Mouse (Mus musculus): ENCODE measurements around the gene Gimap5. TPM values are rescaled to one million over a fixed set of nuclear protein-coding genes. Genes with fewer than 3 reads are reported as not detected.

Gimap5 gene
- 0.47 and 0.71 TPM in 2 replicates for polyA plus RNA-seq (2016; fragmentation: Nextera tagmentation; extraction: Ambion mirVana)

DNA sequence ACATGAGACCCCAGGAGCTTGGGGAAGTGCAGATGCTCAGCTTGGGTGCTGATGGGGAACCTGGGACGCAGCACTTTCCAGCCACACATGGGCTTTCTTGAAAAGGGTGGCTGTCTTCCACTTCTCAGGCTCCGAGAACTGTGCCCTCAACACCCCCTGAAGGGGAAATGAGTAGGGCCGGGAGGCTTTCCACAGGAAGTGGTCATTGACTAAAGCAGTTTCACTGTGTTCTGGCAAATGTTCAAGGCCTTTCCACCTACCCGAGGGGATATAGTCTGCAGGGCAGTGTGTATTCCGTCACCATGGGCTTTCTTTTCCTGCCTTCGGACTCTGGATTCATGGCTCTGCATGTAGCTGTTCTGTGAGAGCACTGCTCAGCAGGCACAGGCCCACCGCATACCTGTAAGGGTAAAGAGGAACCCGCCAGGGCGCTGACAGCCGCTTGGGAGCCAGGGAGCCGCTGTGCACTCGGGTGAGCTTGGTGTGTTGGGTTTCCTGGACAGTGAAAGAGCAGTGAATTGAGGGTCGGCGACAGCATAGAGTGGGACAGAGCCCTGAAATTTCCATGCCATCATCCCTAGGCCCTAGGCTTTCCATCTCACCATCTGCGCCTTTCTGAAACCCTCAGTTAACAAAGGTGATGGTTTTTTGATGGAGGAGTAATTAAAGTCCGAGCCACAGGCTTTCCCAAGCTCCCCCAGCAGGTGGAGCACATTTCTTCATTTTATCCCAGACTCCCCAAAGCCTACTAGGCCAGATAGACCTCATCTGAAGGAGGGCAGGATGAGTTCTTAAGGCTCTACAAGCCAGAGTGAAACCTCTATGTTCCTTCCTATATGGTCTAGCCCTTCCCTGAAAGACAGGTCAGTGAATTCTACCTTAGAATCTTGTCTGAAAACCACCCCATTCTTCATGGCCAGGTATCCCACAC, at the start of gene Gimap5:
Gimap5 (plus strand) TSS at position 239 of the 931 bp plus-strand sequence.
- DNase-seq (ENCODE audit: low spot score), result peak; percentile 16
- Histone ChIP-seq H3K9me3 (no peaks in the 10 kb centered on the region), H3K27ac (no peak within 1 kb of the TSS), H3K4me1 (replicated peaks) (peaks cover 25% of the 10 kb centered on the region), H3K36me3 (no peaks in the 10 kb centered on the region), H3K27me3 (ENCODE audit: insufficient read depth, poor library complexity, severe bottlenecking) (peaks cover 43% of the 10 kb centered on the region), H3K4me3 (no peak within 1 kb of the TSS)
- 47% methylated on average over 16 of the region's 16 CpGs for WGBS

DNA sequence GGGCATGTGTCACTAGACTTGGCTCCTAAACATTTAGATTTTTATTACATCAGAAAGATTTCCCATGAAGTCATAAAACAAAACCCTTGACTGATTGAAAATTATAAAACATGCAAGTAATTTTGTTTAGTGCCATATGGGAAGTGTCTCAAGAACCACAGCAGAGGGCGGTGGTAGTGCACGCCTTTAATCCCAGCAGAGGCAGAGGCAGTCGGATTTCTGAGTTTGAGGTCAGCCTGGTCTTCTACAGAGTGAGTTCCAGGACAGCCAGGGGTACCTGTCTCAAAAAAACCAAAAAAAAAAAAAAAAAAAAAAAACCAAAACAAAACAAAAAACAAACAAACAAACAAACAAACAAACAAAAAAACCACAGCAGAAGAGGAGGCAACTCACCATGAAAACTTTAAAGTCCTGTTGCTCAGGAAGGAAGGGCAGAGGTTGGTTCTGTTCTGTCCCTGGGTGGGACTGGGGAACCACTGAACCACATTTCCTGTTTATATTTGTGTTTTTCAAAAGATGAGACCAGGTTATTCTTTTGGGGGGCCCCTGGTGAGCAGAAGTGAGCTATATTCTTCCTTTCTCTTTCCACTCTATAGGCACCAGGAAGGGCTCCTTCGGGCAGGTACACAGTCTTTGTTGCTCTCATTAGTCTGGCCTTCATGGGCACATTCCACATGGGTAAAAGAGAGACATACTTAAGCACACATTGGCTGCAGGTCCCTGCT, 49.0 kb upstream of the Gimap5 start:
- 86% methylated on average over 4 of the region's 4 CpGs for WGBS
- Histone ChIP-seq H3K4me3 (no peak overlapping the region), H3K36me3 (no peaks in the 10 kb centered on the region), H3K9me3 (no peaks in the 10 kb centered on the region), H3K4me1 (replicated peaks) (no peaks in the 10 kb centered on the region), H3K27ac (no peak overlapping the region), H3K27me3 (ENCODE audit: insufficient read depth, poor library complexity, severe bottlenecking) (no peaks in the 10 kb centered on the region)
- no peak for DNase-seq (ENCODE audit: low spot score)

DNA sequence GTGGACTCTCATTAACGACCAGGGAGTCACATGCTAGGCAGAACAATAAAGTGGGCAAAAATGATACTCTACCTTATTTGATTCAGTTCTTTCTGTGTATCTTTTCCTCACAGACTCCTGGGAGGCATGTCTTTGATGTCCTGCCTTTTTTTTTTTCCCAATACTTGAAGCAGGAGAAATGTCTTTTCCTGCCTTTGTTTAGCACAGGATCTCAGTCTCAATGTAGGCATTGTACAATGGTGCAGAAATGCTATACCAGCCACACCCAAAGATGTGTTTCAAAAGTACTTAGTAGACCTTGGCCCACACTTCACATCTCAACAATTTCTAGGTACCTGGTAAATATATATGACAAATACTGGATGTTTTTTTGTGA, 48.5 kb upstream of the Gimap5 start:
- Histone ChIP-seq H3K27me3 (ENCODE audit: insufficient read depth, poor library complexity, severe bottlenecking) (no peaks in the 10 kb centered on the region), H3K27ac (no peak overlapping the region), H3K36me3 (no peaks in the 10 kb centered on the region), H3K4me3 (no peak overlapping the region), H3K4me1 (replicated peaks) (no peaks in the 10 kb centered on the region), H3K9me3 (no peaks in the 10 kb centered on the region)
- DNase-seq (ENCODE audit: low spot score), result no peak
- WGBS, result 78% methylated on average over 1 of the region's 1 CpGs

DNA sequence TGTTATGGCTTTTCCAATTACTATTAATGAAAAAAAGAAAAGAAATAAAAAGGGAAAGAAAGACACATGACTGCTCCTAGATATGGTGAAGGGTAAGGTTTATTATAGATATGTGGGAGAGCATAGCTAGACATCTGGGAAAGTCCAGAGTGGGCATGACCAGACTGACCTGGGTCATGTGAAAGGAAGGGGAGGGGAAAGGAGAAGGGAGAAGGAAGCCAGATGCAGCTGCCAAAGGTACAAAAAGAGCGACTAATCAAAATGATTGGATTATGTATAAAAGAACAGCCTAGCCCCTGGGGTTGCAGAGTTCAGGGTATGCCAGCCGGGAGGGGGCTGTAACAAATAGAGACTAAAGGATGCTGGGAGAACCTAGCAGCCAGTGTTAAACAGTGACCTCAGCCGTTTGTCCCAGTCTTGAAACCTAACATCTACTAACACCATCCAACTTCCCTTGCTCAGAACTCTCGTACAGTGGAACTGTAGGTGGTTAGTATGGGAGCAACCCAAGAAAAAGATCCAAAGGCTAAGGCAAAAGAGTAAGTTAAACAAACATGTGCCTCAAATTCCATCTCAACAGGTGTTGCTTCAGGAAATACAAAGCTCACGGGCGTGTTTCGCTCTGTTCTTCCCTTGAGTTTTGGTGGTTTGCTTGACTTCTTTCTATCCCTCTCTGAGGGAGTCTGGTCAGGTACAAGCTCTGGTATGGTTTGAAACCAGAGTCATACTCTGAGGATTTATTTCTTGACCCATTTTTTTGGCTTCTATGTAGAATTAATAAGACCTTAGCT, 47.7 kb upstream of the Gimap5 start:
- Histone ChIP-seq H3K27me3 (ENCODE audit: insufficient read depth, poor library complexity, severe bottlenecking) (no peaks in the 10 kb centered on the region), H3K4me3 (no peak overlapping the region), H3K36me3 (no peaks in the 10 kb centered on the region), H3K27ac (no peak overlapping the region), H3K4me1 (replicated peaks) (no peaks in the 10 kb centered on the region), H3K9me3 (no peaks in the 10 kb centered on the region)
- DNase-seq (ENCODE audit: low spot score), result no peak
- WGBS, result 83% methylated on average over 7 of the region's 7 CpGs

DNA sequence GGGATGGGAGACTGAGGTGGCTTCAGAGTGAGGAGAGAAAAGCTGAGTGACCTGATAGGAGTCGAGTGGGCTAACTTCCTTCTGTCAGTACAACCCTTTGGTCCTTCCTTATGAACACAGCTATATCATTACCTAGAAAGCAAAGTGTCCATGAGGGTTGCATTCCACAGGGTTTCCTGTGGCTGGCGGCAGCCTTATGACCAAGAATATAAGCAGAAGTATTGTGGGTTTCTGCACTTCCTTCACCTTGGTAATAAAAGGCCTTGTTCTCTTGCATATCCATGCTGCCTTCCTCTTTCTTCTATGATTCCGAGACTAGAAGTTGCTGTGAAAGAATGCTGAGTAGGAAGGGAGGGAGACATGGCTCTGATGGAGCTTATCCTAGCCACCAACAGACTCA, 47.1 kb upstream of the Gimap5 start:
- no peak overlapping the region for H3K27ac ChIP-seq
- WGBS, result 85% methylated on average over 3 of the region's 3 CpGs
- H3K36me3 ChIP-seq, result no peaks in the 10 kb centered on the region
- H3K4me1 ChIP-seq (replicated peaks), result no peaks in the 10 kb centered on the region
- H3K4me3 ChIP-seq, result no peak overlapping the region
- no peaks in the 10 kb centered on the region for H3K9me3 ChIP-seq
- DNase-seq (ENCODE audit: low spot score), result no peak
- no peaks in the 10 kb centered on the region for H3K27me3 ChIP-seq (ENCODE audit: insufficient read depth, poor library complexity, severe bottlenecking)

DNA sequence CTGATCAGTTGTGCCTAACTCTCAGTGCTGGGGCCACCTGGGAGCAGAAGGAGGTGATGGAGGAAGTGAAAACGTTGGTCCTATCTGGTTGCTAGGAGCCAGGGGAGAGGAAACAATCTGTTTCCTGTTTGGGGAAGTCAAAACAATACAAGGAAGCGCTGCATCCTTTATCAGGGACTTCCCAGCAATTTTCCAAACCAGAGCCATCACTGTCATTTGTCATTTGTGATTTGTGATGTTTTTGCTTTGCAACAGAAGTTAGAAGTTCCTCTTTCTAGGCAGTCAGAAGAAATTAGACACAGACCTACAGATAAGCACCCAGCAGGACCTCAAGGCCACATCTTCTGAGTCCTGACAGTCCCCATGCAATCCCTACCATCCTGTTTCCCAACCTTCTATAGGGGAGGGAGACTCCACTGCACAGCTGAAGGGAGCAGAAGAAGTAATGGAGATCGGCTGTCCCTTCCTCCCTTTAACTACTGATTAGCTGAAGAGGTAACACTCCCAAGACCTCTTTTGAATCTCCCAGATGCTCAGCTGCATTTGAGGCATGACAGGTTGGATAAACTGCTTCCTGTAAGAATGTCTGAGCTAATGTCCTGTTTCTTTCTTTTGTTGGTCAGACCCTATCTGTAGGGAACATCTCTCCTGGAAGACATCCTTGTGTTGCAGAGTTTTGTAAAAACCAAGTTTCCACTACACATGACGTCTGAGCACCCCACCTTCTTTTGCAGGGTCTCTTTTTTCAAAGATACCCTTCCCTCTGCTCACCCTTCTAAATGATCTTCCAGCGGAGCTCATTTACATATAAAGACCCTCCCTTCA, 45.5 kb upstream of the Gimap5 start:
- Histone ChIP-seq H3K27ac (no peak overlapping the region), H3K4me3 (no peak overlapping the region), H3K27me3 (ENCODE audit: insufficient read depth, poor library complexity, severe bottlenecking) (no peaks in the 10 kb centered on the region), H3K36me3 (no peaks in the 10 kb centered on the region), H3K9me3 (no peaks in the 10 kb centered on the region), H3K4me1 (replicated peaks) (no peaks in the 10 kb centered on the region)
- WGBS, result 59% methylated on average over 5 of the region's 5 CpGs
- DNase-seq (ENCODE audit: low spot score), result no peak

DNA sequence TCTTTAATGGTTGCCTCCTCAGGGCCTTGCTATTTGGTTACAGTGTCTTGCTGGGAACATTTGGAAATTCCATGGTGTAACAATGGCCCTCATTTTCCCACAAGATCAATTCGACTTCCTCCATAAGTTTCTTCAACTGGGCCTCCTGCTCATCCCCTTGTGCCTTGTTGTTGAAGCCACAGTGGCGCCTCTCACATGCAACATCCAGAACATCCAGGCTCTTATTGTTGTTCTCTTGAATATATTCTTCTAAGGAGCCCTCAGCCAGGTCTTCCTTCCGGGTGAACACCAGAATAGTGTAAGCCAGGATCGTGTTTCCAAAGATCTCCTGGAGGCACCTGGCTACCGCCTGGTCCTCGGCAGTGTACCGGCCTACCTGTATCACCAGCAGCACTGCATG, 43.9 kb upstream of the Gimap5 start:
- no peak for DNase-seq (ENCODE audit: low spot score)
- Histone ChIP-seq H3K36me3 (no peaks in the 10 kb centered on the region), H3K4me3 (no peak overlapping the region), H3K9me3 (no peaks in the 10 kb centered on the region), H3K27ac (no peak overlapping the region), H3K27me3 (ENCODE audit: insufficient read depth, poor library complexity, severe bottlenecking) (no peaks in the 10 kb centered on the region), H3K4me1 (replicated peaks) (no peaks in the 10 kb centered on the region)
- WGBS, result 83% methylated on average over 7 of the region's 7 CpGs

DNA sequence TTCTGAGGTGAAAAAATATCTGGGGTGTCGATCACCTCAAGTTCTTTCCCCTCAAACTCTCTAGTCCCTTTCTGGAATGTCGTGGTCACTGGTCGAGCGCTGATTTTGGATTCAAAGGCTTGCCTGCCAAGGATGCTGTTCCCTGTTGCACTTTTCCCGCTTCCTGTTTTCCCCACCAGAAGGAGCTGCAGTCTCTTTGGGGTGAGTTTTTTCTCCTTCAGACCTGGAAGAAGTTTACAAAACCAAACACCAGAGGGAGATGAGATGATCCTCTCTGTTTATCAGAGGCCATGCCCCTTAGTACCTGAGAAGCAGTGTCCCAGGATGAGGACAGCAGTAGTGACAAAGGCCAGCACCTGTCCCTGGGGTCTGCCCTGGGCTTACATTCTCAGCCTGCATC, 43.4 kb upstream of the Gimap5 start:
- H3K4me3 ChIP-seq, result no peak overlapping the region
- 76% methylated on average over 5 of the region's 5 CpGs for WGBS
- H3K4me1 ChIP-seq (replicated peaks), result no peaks in the 10 kb centered on the region
- no peak for DNase-seq (ENCODE audit: low spot score)
- H3K27ac ChIP-seq, result no peak overlapping the region
- H3K36me3 ChIP-seq, result no peaks in the 10 kb centered on the region
- H3K9me3 ChIP-seq, result no peaks in the 10 kb centered on the region
- H3K27me3 ChIP-seq (ENCODE audit: insufficient read depth, poor library complexity, severe bottlenecking), result no peaks in the 10 kb centered on the region

DNA sequence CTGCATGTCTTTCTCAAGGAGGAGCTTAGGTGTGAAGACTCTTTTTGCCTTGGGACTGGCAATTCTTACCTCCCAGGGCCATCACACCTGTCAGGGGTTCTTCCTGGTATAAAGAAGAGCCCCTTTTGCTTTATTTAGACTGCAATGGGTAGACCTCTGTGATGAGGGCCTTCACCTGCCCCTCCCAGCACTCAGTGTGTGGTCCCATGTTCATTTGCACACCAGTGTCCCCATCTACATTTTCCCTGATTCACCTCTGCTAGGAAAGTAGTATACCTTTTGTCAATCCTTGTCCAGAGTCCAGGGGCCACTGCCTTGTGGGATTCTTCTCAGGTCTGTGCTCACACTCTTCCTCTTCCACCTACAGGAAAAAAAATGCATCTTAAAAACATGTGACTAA, 41.9 kb upstream of the Gimap5 start:
- no peak for DNase-seq (ENCODE audit: low spot score)
- no peaks in the 10 kb centered on the region for H3K9me3 ChIP-seq
- H3K27ac ChIP-seq, result no peak overlapping the region
- H3K36me3 ChIP-seq, result no peaks in the 10 kb centered on the region
- no peak overlapping the region for H3K4me3 ChIP-seq
- no peaks in the 10 kb centered on the region for H3K27me3 ChIP-seq (ENCODE audit: insufficient read depth, poor library complexity, severe bottlenecking)
- no peaks in the 10 kb centered on the region for H3K4me1 ChIP-seq (replicated peaks)

DNA sequence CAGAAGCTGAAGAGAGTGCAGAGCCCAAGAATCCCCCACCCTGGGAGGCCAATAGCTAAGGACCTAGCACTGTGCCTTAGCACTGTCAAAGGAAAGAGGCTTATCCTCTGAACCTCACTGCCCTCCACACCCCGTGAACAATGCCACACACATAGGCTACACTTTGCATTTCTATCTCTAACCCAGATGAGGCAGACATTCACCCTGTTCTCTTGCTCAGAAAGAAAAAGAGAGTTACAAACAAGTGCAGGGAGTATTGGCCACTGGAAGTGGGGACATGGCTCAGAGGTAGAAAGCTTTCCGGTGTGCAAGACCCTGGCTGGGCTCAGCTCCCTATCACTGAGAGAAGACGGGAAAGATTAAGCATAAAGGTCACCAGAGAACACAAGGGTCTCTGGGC, 39.9 kb upstream of the Gimap5 start:
- Histone ChIP-seq H3K4me3 (no peak overlapping the region), H3K9me3 (no peaks in the 10 kb centered on the region), H3K36me3 (no peaks in the 10 kb centered on the region), H3K27ac (no peak overlapping the region), H3K27me3 (ENCODE audit: insufficient read depth, poor library complexity, severe bottlenecking) (no peaks in the 10 kb centered on the region), H3K4me1 (replicated peaks) (no peaks in the 10 kb centered on the region)
- 61% methylated on average over 3 of the region's 3 CpGs for WGBS
- no peak for DNase-seq (ENCODE audit: low spot score)

DNA sequence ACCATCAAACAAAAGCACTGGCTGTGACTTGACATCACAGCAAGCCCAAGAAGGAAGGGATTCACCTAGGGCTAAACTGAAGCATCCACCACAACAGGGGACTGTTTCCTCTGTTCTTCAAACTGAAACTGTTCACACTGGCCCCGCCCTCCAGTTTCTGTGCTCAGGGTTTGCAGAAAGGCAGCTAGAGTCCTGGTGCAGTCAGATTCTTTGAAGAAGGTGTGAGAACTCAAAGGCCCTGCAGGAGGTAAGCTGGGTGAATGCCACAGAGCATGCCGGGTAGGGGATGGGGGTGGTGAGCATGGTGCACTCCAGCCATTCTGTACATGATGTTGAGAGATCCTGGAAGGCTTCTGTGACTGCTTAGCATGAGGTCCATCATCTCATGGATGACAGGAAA, 27.5 kb upstream of the Gimap5 start, which contains the start of the genes Gm28053 and Gimap7:
Gm28053 (plus strand) TSS at position 153 of the 400 bp plus-strand sequence.
Gimap7 (plus strand) TSS at position 167 of the 400 bp plus-strand sequence.
- H3K9me3 ChIP-seq, result no peaks in the 10 kb centered on the region
- 54% methylated on average over 2 of the region's 2 CpGs for WGBS
- no peaks in the 10 kb centered on the region; the same call in 1 of the 2 replicates for H3K4me1 ChIP-seq (replicated peaks)
- H3K27ac ChIP-seq, result no peak within 1 kb of the TSS
- no peak for DNase-seq (ENCODE audit: low spot score)
- no peaks in the 10 kb centered on the region for H3K27me3 ChIP-seq (ENCODE audit: insufficient read depth, poor library complexity, severe bottlenecking)
- H3K4me3 ChIP-seq, result no peak within 1 kb of the TSS
- no peaks in the 10 kb centered on the region for H3K36me3 ChIP-seq

DNA sequence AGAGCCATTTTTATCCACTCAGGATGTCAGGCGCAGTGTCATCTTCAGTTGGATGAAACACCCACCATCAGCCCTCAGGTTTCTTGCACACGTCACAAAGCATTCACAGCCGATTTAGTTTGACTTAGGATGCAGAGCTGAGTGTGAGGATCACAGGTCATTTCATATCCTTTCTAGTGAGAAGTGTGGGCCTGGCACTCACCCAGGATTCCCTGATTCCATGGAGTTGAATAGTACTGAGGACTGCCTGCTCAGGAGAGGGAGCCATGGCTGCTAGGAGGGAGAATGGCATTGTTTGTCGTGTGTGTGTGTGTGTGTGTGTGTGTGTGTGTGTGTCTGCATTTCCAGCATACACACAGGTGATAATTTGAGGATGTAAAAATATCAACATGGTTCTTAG, 25.7 kb upstream of the Gimap5 start:
- 87% methylated on average over 4 of the region's 4 CpGs for WGBS
- Histone ChIP-seq H3K4me1 (replicated peaks) (peaks cover 2% of the 10 kb centered on the region), H3K36me3 (no peaks in the 10 kb centered on the region), H3K9me3 (no peaks in the 10 kb centered on the region), H3K4me3 (no peak overlapping the region), H3K27me3 (ENCODE audit: insufficient read depth, poor library complexity, severe bottlenecking) (no peaks in the 10 kb centered on the region), H3K27ac (no peak overlapping the region)
- DNase-seq (ENCODE audit: low spot score), result no peak

Measured in hindbrain, embryonic 10.5 days (tissue).